Mouse (Mus musculus): ENCODE measurements around the gene Arap1. TPM values are rescaled to one million over a fixed set of nuclear protein-coding genes. Genes with fewer than 3 reads are reported as not detected.

The Arap1 gene
- polyA plus RNA-seq, 1 experiment from 2014 or later: 14.5 TPM

DNA sequence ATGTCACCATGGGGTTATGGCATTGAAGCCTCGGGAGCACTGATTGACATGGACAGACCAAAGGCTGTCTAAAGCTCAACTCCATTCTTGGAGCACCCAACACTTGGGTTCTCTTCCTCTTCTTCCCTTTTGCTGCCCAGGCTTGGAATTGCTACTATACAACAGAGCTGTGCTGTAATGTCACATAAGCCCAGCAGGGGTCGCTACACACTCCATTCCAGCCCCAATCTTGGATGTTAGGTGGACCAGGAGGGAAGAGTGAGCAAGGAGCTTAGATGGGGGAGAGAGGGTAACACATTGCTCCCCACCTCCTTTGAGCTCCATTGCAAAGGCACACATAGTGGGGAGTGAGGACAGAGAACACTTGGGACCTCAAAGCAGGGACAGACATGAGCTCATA lies 79.9 kb downstream of the Arap1 start:
- ATAC-seq (replicated peaks; ENCODE audit: low FRiP score): no peak

DNA sequence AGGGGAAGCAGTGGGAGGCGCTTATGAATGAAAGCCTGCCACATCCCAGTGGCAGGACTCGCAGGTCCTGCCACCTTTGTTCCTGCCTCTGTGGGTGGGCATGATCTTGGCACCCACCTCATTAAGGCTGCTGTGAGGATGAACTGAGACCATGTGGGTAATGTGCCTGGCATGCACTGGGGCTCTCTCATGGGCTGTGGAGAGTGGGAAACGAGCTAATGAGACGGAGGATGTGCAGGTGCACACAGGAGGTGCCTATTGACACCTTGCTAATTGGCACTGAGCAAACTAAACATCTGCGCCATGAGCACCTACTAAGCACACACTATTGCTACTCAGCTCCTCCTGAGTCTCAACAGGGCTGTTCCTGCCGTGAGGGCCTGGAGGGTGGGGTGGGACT lies 87.2 kb downstream of the Arap1 start:
- Histone ChIP-seq H3K27ac (ENCODE audit: low read depth, low read length) (no peak overlapping the region), H3K27me3 (ENCODE audit: control insufficient read depth, insufficient read depth, low read length) (no peaks in the 10 kb centered on the region), H3K9ac (ENCODE audit: low read length) (no peak overlapping the region), H3K4me3 (ENCODE audit: low read depth, low read length) (no peak overlapping the region), H3K36me3 (ENCODE audit: control insufficient read depth, insufficient read depth, low read length) (no peaks in the 10 kb centered on the region), H3K4me1 (replicated peaks; ENCODE audit: control insufficient read depth, insufficient read depth, low read length) (no peaks in the 10 kb centered on the region), H3K9me3 (ENCODE audit: control insufficient read depth, low read length) (no peaks in the 10 kb centered on the region), H3K4me2 (ENCODE audit: low read depth, low read length, severe bottlenecking) (no peak overlapping the region)
- 41% methylated on average over 6 of the region's 6 CpGs for WGBS
- DNase-seq (ENCODE audit: low spot score): no peak
- peak; percentile 63 for ATAC-seq (replicated peaks; ENCODE audit: low FRiP score)

More for the DNA sequence above, 79.9 kb downstream of the Arap1 start:
- peak; percentile 63 for DNase-seq (ENCODE audit: low spot score)
- WGBS: 12% methylated on average over 2 of the region's 2 CpGs
- Histone ChIP-seq H3K4me2 (ENCODE audit: low read depth, low read length, severe bottlenecking) (no peak overlapping the region), H3K4me3 (ENCODE audit: low read depth, low read length) (no peak overlapping the region), H3K9ac (ENCODE audit: low read length) (no peak overlapping the region), H3K36me3 (ENCODE audit: control insufficient read depth, insufficient read depth, low read length) (no peaks in the 10 kb centered on the region), H3K9me3 (ENCODE audit: control insufficient read depth, low read length) (no peaks in the 10 kb centered on the region), H3K4me1 (replicated peaks; ENCODE audit: control insufficient read depth, insufficient read depth, low read length) (0 out of 2 replicates have a peak, but pooled peaks cover 3% of the 10 kb centered on the region), H3K27ac (ENCODE audit: low read depth, low read length) (no peak overlapping the region), H3K27me3 (ENCODE audit: control insufficient read depth, insufficient read depth, low read length) (no peaks in the 10 kb centered on the region)

DNA sequence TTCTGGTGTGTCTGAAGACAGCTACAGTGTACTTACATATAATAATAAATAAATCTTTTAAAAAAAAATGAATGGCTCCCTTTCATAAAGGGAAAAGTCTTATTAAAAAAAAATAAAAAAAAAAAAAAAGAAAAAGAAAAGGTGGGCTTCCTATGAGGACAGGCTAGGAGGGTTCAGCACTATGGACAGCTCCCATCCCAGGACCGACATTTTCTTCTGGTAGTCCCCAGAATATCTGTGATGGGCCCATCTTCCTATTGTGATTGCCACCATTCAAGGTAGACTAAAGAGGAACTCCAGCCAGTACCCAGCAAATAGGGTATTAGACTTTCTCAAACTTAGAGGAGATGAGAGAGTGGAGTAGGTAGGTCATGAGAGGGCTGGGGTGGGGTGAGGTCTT lies 90.0 kb downstream of the Arap1 start:
- H3K9ac ChIP-seq (ENCODE audit: low read length): no peak overlapping the region
- no peak overlapping the region for H3K4me3 ChIP-seq (ENCODE audit: low read depth, low read length)
- no peaks in the 10 kb centered on the region for H3K4me1 ChIP-seq (replicated peaks; ENCODE audit: control insufficient read depth, insufficient read depth, low read length)
- DNase-seq (ENCODE audit: low spot score) (no peak), ATAC-seq (replicated peaks; ENCODE audit: low FRiP score) (no peak)
- H3K36me3 ChIP-seq (ENCODE audit: control insufficient read depth, insufficient read depth, low read length): no peaks in the 10 kb centered on the region
- H3K27ac ChIP-seq (ENCODE audit: low read depth, low read length): no peak overlapping the region
- no peaks in the 10 kb centered on the region for H3K9me3 ChIP-seq (ENCODE audit: control insufficient read depth, low read length)
- 19% methylated on average over 1 of the region's 1 CpGs for WGBS
- H3K4me2 ChIP-seq (ENCODE audit: low read depth, low read length, severe bottlenecking): no peak overlapping the region
- no peaks in the 10 kb centered on the region for H3K27me3 ChIP-seq (ENCODE audit: control insufficient read depth, insufficient read depth, low read length)

DNA sequence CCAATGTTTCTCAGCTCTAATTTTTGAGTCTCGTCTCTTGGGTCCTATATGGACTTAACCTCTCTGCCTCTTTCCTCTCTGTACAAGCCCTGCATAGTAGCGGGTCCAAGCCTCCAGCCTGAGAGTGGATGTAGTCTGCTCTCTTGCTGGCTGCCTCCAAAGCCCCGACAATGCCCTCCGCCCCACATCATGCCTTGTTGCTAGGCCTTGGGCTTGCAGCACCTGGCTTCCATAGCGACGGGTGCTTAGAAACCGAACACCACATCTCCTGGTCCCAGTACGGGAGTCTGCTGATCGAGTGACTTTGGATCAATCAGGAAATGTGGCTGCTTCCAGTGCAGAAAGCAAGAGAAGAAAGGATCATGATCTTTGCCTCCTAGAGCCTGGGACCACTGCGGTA lies 95.2 kb downstream of the Arap1 start:
- Histone ChIP-seq H3K36me3 (ENCODE audit: control insufficient read depth, insufficient read depth, low read length) (no peaks in the 10 kb centered on the region), H3K9me3 (ENCODE audit: control insufficient read depth, low read length) (no peaks in the 10 kb centered on the region), H3K4me1 (replicated peaks; ENCODE audit: control insufficient read depth, insufficient read depth, low read length) (0 out of 2 replicates have a peak, but pooled peaks cover 2% of the 10 kb centered on the region), H3K9ac (ENCODE audit: low read length) (no peak overlapping the region), H3K4me2 (ENCODE audit: low read depth, low read length, severe bottlenecking) (no peak overlapping the region), H3K27me3 (ENCODE audit: control insufficient read depth, insufficient read depth, low read length) (no peaks in the 10 kb centered on the region), H3K4me3 (ENCODE audit: low read depth, low read length) (no peak overlapping the region), H3K27ac (ENCODE audit: low read depth, low read length) (no peak overlapping the region)
- DNase-seq (ENCODE audit: low spot score) (no peak), ATAC-seq (replicated peaks; ENCODE audit: low FRiP score) (no peak)
- 66% methylated on average over 10 of the region's 10 CpGs for WGBS

DNA sequence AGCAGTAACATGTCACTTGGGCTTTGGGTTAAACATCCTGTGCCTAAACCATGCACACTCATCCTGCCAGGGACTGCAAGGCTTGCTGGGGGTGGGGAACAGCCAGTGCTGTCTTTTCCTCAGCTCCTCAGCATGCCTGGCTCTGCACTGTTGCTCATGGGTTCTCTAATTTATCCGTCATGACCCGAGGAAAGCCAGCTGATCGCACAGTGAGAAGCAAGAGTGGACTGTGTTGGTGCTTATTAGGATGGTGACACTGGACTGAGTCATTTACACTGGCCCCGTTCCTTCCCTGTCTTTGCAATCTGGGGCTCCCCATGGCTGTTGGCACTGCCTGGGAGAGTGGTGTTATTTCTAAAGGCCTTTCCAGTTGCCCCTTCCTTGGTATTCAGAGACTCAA lies 96.3 kb downstream of the Arap1 start:
- Histone ChIP-seq H3K36me3 (ENCODE audit: control insufficient read depth, insufficient read depth, low read length) (no peaks in the 10 kb centered on the region), H3K27me3 (ENCODE audit: control insufficient read depth, insufficient read depth, low read length) (no peaks in the 10 kb centered on the region; the same call in 1 of the 2 replicates), H3K4me3 (ENCODE audit: low read depth, low read length) (no peak overlapping the region), H3K9me3 (ENCODE audit: control insufficient read depth, low read length) (no peaks in the 10 kb centered on the region), H3K4me1 (replicated peaks; ENCODE audit: control insufficient read depth, insufficient read depth, low read length) (0 out of 2 replicates have a peak, but pooled peaks cover 2% of the 10 kb centered on the region), H3K27ac (ENCODE audit: low read depth, low read length) (no peak overlapping the region), H3K9ac (ENCODE audit: low read length) (no peak overlapping the region), H3K4me2 (ENCODE audit: low read depth, low read length, severe bottlenecking) (no peak overlapping the region)
- ATAC-seq (replicated peaks; ENCODE audit: low FRiP score) (no peak), DNase-seq (ENCODE audit: low spot score) (no peak)
- WGBS: 86% methylated on average over 4 of the region's 4 CpGs

DNA sequence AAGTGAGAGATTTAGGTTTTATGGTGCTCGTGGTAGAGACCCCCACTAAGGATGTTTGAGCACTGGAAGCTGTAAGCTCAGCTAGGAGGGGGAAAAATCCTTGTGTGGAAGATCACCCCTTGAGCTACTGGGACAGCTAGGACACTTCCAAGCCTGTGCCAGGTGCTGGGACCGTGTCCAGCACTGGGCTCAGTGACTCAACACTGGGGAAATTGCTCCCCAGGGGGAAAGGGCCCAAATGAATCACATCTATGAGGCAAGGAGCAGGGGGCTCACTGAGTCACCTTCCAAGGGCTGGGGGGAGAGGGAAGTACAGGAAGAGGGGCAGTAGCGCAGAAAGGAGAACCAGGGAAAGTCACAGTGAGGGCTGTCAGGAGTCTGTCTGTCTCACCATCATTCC lies 102.0 kb downstream of the Arap1 start:
- H3K4me1 ChIP-seq (replicated peaks; ENCODE audit: control insufficient read depth, insufficient read depth, low read length): no peaks in the 10 kb centered on the region; the same call in none of the 2 replicates
- H3K36me3 ChIP-seq (ENCODE audit: control insufficient read depth, insufficient read depth, low read length): no peaks in the 10 kb centered on the region
- 43% methylated on average over 3 of the region's 3 CpGs for WGBS
- H3K4me3 ChIP-seq (ENCODE audit: low read depth, low read length): no peak overlapping the region
- no peaks in the 10 kb centered on the region for H3K9me3 ChIP-seq (ENCODE audit: control insufficient read depth, low read length)
- H3K27ac ChIP-seq (ENCODE audit: low read depth, low read length): no peak overlapping the region
- peaks cover 10% of the 10 kb centered on the region for H3K27me3 ChIP-seq (ENCODE audit: control insufficient read depth, insufficient read depth, low read length)
- DNase-seq (ENCODE audit: low spot score) (no peak), ATAC-seq (replicated peaks; ENCODE audit: low FRiP score) (no peak)
- no peak overlapping the region for H3K9ac ChIP-seq (ENCODE audit: low read length)
- no peak overlapping the region for H3K4me2 ChIP-seq (ENCODE audit: low read depth, low read length, severe bottlenecking)

DNA sequence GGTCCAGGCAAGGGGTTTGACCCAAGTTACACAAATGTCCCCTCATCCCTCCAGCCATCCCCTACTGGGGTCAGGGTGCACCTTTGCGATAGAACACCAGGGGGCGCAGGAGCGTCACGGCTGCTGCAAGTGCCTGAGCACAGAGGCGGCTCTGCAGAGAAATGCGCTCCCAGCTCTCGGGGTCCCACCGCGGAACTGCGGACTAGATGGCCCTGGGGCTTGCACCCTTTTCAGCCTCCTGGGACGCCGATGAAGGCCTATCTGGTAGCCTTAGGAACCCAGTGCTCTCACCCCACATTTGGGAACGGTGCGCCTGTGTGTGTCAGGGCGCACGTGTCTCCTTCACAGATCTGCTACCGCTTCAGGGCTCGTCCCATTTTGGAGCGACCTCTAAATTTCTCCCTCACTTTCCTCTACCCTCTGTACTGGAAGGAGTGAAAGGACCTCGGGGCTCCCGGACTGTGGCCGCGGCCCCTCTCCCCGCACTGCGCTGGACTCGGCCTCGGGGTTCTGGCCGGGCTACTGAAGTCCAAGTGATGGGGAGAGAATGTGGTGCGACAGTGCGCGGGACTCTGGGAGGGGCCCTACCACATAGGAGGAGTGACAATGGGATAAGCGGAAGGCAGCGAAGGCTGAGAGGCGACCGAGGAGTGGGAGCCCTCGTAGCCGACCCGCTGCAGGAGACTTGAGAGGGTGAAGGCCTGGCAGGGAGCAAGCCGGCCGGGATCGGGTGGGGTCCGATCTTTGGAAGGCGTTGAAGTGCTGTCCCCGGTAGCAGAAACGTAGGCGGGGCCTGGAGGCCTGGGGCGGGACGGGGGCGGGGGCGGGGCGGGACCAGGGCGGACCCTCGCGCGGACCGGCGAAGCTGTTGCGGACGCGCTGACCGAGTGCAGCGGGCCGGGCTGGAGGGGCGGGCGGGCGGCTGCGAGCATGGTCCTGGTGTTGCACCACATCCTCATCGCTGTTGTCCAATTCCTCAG lies 102.8 kb downstream of the Arap1 start:
- Histone ChIP-seq H3K4me2 (ENCODE audit: low read depth, low read length, severe bottlenecking) (peak overlapping the region; percentile 98), H3K4me1 (replicated peaks; ENCODE audit: control insufficient read depth, insufficient read depth, low read length) (no peaks in the 10 kb centered on the region; the same call in none of the 2 replicates), H3K4me3 (ENCODE audit: low read depth, low read length) (peak overlapping the region; percentile 44), H3K27me3 (ENCODE audit: control insufficient read depth, insufficient read depth, low read length) (peaks cover 10% of the 10 kb centered on the region), H3K9ac (ENCODE audit: low read length) (peak overlapping the region; percentile 48), H3K36me3 (ENCODE audit: control insufficient read depth, insufficient read depth, low read length) (no peaks in the 10 kb centered on the region), H3K27ac (ENCODE audit: low read depth, low read length) (no peak overlapping the region), H3K9me3 (ENCODE audit: control insufficient read depth, low read length) (no peaks in the 10 kb centered on the region)
- WGBS: under 1% methylated on average over 68 of the region's 68 CpGs
- ATAC-seq (replicated peaks; ENCODE audit: low FRiP score) (peak; percentile 87), DNase-seq (ENCODE audit: low spot score) (peak; percentile 96)

DNA sequence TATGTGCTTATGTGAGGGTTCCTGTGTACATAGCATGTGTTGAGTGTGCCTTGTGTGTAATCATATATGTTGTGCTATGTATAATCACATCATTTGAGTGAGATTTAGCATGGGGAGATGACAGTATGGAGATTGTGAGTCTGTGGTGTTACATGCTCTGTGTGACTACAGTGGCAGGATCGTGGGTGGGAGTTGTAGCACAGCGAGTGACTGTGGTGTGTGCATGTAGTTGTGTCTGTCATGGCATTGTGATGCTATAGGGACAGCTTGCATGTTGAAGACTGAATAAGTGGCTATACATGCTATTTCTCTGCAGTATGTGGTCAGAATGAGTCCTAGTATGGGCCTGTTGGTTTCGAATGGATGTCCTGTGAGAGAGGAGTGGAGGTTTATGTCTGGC lies 104.8 kb downstream of the Arap1 start:
- H3K9ac ChIP-seq (ENCODE audit: low read length): no peak overlapping the region
- no peaks in the 10 kb centered on the region for H3K36me3 ChIP-seq (ENCODE audit: control insufficient read depth, insufficient read depth, low read length)
- DNase-seq (ENCODE audit: low spot score): no peak
- H3K9me3 ChIP-seq (ENCODE audit: control insufficient read depth, low read length): no peaks in the 10 kb centered on the region
- H3K27me3 ChIP-seq (ENCODE audit: control insufficient read depth, insufficient read depth, low read length): peaks cover 10% of the 10 kb centered on the region
- H3K4me2 ChIP-seq (ENCODE audit: low read depth, low read length, severe bottlenecking): 0 out of 2 replicates have a peak overlapping the region, but pooled peaks have one; percentile 11
- H3K4me3 ChIP-seq (ENCODE audit: low read depth, low read length): no peak overlapping the region
- no peak overlapping the region for H3K27ac ChIP-seq (ENCODE audit: low read depth, low read length)
- no peak for ATAC-seq (replicated peaks; ENCODE audit: low FRiP score)
- WGBS: 86% methylated on average over 3 of the region's 3 CpGs
- no peaks in the 10 kb centered on the region; the same call in none of the 2 replicates for H3K4me1 ChIP-seq (replicated peaks; ENCODE audit: control insufficient read depth, insufficient read depth, low read length)

Data from forebrain, embryonic 11.5 days (tissue).